Mouse (Mus musculus) layer of hippocampus, postnatal 14 days (tissue): ENCODE measurements around the gene Adpgk. TPM values are rescaled to one million over a fixed set of nuclear protein-coding genes. Genes with fewer than 3 reads are reported as not detected.
"Not testable (repeated sequence)": the region's sequence is repeated elsewhere in the genome, so short reads cannot be mapped to it uniquely, and the experiment has no call there.

Experiments
- DNase-seq, 2 experiments: peaks; one replicate each; pipeline ENCODE4 v3.0.0; 2021 to 2022; ENCODE audit warnings: low spot score in 2 of 2, mixed read lengths in 1 of 2
- total RNA-seq, 2 experiments: library from RNA; stranded (reverse); gene quantifications; 2 replicates each; pipeline ENCODE4 v1.2.3; 2021

Adpgk gene
- total RNA-seq, 2 experiments from 2014 or later = 17.3 to 17.6 TPM

DNA sequence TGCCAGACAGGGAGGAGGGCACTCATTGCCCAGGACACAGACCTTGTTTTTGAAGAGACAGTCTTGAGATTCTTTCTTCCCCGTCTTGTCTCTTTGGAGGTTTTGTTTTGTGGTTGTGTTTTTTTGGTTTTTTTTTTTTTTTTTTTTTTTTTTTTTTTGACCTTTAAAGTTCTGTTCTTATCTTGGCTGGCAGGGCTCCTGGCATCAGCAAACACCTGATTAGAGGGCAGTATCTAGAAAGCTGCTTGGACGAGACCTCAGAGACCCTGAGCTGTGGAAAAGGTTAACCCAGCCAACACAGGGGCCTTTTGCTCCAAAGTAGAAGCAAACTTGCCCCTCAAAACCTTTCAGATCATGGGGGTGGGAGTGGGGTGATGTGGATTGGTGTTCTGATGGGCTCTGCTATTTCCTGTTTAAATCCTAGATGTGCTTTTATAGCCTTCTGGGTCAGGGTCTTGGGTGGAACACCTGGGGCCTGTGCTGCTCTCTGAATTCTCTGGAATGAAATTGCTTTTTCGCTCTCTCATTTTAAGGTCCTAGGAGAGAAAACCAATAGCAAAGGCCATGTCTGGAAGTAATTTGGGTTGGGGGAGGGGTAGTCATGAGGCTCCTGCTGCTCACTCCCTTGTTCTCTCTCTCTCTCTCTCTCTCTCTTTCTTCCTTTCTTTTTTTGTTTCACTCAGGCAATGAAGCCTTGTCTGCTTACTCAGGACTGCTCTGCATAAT, 2.5 kb upstream of the Adpgk start:
- DNase-seq = no peak

DNA sequence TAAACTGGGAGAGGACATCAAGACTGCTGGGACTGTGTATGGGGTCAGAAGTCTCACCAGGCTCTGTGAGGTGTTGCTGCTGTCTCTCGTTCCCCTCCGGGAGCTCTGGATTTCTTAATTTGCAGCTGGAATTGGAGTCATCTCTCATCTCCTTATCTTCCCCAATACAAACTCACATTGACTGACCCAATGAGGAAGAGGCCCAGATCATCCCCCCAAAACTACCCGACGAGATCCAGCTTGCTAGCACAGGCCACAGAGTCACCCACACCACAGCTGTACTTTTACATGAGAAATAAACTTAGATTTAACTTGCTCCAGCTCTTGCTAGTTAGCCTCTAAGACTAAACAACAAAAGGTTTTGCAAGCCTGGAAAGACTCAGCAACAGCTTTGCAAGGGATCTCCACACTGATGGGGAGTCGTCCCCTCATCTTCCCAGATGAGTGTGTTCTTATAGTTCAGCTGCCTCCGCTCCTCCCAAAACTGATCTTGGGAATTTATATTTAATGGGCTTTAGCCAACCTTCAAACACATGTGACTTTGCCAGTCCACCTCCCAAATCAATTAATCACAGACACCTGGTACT, 1.7 kb upstream of the Adpgk start:
- DNase-seq = no peak

DNA sequence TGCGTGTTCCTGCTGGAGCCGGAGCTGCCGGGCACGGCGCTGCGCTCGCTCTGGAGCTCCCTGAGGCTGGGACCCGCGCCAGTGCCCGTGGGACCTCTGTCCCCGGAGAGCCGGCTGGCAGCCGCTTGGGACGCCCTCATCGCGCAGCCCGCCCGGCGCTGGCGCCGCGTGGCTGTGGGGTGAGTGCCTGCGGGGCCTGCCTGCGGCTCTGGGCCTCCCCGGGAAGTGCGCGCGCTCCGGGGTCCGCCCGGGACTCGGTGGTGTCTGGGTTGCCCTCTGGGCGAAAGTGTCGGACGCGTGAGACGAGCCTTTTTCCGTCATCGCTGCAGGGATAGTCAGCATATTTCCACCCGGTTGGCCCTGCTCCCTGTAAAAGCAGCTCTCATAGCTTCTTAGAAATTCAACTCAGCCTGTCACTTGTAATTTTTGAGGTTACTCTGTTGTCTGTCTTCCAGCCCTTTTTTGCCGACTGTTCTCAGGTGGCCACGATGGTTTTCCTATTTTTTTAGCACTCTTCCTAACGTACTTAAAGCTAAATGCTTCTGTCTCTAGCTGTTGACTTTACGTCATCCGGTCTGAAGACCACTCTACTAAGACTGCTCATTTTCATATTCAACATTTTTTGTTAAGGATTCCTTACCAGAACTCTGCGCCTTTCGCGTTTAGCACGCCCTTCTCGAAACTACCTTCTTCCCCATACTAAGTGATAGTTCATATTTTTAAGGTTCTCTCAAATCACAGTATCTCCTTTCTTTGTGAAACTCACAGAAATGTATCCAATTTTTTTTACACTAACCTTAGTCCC, 532 bp downstream of the Adpgk start:
- DNase-seq = no peak

DNA sequence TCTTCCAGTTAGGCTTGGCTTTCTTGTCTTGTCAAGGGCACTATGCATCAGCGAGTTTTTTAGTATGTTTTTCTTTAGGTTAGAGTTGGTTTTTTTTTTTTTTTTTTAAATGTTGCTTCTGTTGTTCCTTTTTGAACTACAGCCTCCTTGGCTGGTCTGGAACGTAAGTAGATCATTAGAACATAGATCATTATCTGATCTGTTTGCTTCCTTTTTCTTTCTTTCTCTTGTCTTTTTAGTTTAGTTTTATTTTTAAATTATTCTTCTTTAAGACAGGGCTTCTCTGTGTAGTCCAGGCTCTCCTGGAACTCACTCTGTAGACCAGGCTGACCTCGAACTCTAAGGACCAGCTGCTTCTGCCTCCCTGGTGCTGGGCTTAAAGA, 1.1 kb downstream of the Adpgk start:
- DNase-seq = no peak

DNA sequence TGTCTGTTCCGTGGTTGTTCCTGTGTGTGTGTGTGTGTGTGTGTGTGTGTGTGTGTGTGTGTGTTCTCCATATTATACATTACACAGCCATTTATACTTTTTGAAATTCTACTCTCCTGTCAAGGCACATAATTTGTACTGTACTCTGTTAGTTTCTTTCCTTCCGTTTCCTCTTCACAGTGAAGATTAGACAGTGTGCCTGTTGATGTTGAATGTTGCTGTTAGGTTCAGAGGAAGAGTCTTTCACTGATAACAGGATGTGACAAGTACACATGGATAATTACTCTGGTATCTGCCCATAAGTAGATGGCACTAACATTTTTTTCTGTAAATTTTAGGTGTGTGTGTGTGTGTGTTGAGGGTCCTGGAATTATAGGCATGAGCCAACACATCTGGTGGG, 5.1 kb downstream of the Adpgk start:
- DNase-seq = no peak

DNA sequence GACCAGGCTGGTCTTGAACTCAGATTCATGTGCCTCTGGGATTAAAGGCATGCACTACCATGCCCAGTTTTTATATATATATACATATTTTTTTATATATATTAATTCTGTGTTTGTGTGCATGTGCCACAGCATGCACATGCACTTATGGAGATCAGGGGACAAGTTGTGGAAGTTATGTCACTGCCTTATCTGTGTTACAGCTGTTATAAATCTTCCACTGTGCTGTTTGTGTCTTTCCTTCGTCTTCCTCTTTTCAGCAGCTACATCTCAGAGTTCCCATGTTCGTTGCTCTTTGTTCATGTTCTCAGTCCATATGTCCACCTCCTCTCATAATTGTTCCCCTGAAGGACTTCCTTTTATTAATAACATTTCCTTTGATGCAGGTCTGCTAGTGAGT, 16.5 kb downstream of the Adpgk start:
- no peak for DNase-seq

DNA sequence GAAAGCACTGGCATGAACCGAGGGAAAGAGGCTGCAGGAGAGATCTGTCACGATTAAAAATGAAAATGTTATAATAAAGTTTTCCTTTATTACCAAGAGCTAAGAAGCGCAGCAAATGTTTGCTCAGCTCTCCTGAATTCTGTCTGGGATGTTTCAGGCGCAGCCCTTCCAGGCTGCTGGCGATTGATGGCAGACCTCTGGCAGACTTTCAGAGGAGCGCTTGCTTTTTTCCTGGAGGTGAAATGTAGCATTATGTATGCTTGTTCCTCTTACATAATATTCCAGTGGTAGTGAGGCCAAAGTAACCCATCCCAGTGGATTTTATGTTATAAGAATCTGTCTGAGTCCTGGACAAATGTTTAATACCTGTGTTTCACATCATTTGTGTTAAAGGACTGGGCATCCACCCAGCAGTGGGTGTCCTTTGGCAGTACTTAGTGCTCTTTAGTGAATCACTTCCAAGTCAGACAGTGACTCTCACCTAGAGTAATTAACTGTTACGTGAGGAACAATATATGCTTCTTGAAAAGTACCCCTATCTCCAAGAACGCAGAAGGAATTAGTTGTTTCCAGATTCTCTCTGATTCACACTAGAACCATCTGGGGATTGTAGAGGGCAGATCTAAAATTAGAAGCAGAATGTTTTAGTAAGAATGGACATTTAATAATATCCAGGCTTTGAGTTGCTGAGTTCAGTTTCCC, 19.4 kb downstream of the Adpgk start:
- DNase-seq = no peak

DNA sequence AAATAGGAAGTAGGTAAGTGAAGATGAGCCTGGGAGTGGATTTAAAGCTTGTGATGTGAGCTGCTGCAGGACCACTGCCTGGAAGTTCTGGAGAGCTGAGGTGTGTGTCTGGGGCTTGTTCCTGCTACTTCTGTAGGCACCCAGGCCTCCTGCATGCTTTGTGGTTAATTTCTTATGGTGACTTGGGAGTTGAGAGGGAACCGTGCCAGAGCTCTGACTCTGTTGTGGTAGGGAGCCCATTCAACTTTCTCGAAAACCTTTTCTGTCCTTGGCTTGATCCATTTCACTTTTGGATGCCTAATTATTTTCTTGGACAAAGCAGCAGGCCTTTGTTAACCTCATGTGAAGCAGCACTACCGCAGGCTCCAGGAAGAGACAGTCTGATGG, 19.9 kb downstream of the Adpgk start:
- no peak for DNase-seq

DNA sequence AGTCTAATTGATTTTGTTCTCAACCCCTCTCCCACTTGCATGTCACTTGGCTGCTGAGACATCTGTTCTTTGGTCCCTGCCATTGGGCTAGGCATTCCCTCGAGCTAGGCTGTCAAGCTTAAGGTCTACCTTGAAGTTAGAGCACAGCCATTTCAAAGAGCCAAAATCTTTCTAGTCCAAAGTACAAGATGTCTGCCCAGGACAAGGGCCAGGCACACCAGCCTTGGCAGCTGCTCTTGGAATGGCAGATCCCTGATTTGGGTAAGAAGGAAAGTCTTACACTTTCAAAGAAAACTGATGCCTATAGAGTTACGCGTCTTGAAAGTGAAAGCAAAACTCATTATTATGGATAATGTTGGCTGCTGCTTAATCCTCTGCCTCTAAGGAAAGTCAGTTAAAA, 24.8 kb downstream of the Adpgk start:
- DNase-seq = no peak

DNA sequence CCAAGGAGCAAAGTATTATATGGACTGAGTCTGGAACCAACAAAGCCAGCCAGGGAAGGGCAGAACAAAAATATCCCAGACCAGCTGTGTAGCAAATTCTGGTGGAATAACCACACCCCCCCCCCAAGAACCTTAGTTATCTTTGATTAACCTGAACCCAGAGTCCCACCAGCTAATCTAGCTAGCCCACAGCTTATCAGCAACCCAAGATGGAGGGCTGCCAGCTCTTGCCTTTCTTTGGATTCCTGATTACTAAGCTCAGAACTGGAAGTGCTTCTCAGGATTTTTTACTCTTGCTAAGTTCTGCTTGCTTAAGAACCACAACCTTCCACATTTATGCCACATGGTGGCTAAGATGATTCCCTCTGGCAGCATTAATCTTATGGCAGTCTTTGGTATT, 33.0 kb downstream of the Adpgk start:
- no peak for DNase-seq

DNA sequence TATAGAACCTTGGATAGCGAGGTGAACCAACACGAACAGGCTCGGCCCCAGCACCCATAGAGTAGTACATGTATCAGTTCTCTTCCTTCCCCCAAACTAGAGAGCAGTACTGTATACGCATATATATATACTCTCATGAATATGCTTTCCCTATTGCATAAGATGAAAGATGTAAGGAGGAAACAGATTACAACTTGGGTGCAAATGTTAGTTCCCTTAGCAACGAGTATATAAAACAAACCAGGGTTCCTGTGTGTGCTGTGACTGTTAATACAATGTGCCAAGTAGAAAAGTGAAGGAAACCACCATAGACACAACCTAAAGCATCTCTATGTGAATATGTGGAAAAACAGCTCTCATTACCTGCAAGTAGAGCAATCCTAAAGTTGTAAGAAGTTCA, 38.7 kb downstream of the Adpgk start:
- DNase-seq = no peak

DNA sequence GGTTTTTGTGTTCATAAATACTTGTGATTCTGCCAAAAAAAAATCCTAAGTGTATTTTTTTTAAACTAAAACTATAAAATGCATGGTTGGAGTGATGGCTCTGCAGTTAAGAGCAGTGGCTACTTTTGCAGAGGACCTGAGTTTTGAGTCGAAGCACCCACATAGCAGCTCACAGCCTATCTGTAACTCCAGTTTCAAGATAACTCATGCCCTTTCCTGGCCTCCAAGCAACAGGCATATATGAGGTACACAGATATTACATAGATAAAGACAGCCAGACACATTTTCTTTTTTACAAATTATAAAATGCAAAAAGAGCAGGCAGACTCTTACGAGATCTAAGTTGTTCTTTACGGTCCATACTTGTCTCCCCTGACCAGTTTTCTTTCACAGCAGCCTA, 45.2 kb downstream of the Adpgk start:
- DNase-seq = no peak

DNA sequence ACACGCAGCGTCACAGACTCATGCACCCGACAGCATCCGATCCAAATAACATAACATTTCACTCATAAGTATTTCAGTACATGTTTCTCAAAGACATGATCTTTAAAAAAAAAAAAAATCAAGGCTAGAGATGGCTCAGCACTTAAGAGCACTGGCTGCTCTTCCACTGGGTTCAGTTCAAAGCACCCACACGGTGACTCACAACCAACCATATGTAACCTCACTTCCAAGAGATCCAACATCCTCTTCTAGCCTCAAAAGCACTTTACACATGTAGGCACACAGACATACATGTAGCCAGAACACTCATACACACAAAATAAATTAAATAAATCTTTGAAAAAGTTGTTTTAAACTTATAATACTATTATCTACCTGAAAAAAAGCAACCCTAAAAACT, 46.5 kb downstream of the Adpgk start:
- no peak for DNase-seq

DNA sequence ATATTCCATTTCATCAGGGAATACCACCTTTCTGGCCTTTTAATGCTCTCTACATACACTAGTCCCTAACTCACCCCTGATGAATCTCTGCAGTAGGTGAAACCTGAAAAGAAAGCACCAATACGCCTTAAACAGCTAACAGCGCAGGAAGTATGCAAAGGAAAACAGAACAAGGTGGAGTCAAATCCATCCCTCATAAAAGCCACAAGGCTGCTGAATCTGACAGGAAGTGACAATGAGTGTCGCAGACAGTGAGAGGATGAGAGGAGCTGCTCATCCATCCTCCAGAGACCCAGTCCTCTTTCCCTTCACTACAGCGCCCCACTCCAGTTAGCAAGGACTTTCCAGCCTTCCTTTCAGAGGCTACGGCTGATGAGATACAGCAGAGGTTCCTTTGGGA, 47.1 kb downstream of the Adpgk start:
- no peak for DNase-seq

DNA sequence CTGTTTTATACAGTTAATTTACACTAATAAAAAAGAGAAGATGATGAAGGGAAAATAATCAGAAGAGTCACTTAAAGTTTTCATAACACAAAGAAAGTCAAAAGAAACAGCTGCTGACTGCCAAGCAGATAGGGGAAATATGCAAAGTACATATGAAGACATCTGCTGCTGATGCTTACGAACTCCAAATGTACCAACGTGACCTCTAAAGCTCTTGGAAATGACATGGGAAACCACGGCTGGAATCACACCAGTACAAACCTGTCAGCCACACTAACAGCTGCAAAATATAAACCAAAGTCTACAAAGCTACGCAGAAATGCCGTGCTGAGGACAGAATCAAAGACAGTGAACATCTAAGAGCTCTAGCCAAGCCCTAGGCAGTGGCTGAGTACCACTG, 47.7 kb downstream of the Adpgk start:
- DNase-seq = no peak

DNA sequence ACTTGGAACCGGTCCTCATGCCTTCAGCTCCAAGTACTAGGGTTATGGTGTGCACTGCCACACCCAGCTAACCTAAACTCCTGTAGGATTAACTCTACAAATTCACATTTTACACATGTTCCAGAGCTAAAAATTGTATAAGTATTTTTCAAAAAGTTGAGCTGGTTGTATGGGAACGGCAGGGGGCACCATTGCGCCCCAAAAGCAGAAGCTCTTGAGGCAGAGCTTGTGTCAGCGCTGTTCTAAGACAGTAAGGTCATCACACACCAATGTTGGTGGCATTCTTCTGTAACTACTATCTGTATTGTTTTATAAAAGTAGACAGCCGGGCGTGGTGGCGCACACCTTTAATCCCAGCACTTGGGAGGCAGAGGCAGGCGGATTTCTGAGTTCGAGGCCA, 48.6 kb downstream of the Adpgk start:
- no peak for DNase-seq

DNA sequence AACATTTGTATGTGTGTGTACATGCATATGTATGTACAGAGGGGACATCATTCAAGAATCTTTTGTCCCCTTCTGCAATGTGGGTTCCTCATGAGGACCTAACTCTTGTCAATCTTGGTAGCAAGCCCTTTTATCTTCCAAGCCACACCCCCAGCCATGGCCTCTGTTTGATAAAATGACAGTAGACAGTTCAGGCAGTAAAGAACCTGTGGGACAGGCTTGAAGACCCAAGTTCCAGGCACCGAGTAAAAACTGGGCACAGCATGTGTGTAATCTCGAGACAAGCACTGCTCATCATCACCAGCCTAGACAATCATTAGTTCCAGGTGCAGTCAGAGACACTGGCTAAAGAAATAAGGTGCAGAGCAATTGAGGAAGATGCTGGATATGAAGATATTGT, 54.8 kb downstream of the Adpgk start:
- DNase-seq = no peak

DNA sequence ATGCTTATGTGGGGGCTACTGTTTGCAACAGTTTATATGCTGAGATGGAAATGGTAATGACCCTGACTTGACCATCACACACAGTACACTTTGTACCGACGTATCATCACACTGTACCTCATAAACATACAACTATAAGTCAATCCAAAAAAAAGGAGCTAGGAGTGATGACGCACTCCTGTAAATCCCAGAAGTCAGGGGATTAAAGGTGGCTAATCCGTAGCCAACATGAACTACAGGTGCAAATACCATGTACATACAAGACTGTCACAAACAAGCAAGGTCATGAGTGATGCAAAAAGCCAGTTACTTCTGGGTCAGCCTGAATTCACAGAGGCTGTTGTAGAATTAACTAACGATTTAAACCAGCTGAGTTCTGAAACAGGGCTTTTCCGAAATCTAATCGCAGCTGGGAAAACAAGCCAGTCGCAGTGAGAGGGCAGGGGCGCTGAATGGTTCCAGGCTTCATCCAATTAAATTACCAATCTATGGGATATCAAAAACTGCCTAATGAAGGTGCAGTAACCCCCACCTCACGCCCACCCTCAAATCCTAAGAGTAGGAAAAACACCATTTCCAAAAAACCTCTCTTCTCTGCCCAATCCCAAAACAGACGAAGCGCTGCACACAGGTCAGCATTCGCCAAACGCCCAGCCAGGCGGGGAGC, 61.4 kb downstream of the Adpgk start:
- peak in 1 of 2 experiments; percentile 4 for DNase-seq

DNA sequence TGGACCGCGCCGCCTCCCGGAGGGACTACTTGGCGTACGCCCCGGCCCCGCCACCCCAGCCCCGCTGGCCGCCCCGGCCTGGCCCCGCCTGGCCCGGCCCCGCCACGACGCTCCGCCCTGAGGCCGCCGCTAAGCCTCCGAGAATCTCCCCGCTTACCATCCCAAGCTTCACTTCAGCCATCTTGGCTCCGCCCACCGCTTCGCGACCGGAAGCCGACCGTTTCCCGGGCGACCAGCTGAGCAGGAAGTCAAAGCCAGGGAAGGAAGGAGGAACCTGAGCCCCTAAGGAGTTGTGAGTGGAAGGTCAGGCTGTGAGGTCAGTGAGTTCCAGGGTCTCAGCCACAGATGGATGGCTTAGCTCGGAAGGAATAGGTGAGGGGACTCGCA, 61.9 kb downstream of the Adpgk start, which contains the start of gene Bbs4:
TSS of gene Bbs4 (minus strand) at position 256 of the 387 bp plus-strand sequence.
- peak; percentile 74 to 87 for DNase-seq

DNA sequence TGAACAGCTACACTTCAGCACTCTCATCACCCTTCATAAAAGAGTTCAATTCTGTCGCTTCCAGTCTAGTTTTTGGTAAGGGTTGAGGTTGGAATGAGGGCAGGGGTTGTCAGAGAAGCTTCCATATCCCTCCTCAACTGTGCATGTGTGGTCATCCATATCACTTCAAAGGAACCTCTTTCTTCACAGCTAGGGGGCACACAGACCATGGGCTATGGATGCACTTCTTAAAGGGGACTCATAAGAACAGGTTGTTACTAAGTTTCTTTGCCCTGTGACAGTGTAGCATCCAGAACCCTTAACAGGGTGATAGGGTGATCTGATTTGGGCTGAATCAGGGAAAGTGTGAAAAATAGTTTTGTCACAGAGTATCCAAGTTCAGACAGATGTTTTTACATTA, 66.7 kb downstream of the Adpgk start:
- not testable (repeated sequence) for DNase-seq

DNA sequence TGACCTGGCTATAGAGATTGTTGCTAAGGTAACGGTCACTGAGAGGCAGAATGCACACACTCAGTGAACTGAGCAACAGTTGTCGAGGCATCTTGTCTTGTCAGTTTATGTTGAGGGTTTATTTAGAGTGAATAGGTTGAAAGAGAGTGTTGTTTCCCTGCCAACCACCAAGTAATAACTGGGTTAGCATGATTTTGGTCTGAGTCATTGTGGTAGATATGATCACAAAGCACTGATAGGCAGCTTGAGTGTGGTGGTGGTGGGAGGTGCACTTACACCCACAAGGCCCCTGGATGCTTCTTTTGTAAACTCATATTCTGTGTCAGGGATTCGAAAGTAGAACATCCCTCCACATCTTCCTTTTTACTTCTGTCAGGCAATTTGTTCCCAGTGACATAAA, 69.1 kb downstream of the Adpgk start:
- DNase-seq = not testable (repeated sequence)
